ENCODE assay signal across 8 mouse cellular contexts in genomic region chr8:122524506-122524905, GRCm38 (mm10). TPM values are rescaled to one million over a fixed set of nuclear protein-coding genes. Genes with fewer than 3 reads are reported as not detected.
DNase-seq lines count a peak whose midpoint lies in the region; ATAC-seq and TF ChIP-seq lines count a peak whose summit lies in the region.

No protein-coding gene starts in this region.

- no peak for ATAC-seq in intestine, embryonic 14.5 days (replicated peaks; ENCODE audit: low FRiP score, low TSS enrichment, low read depth)
- ATAC-seq in intestine, postnatal 0 days: no peak
- no peak for ATAC-seq in heart, embryonic 15.5 days (replicated peaks; ENCODE audit: insufficient number of reproducible peaks, insufficient read depth, low FRiP score, low read depth)
- 0 out of 2 replicates have a peak, but pooled peaks have one; percentile 8 for ATAC-seq in liver, embryonic 15.5 days (ENCODE audit: insufficient read depth)

- H3K27ac ChIP-seq in intestine, embryonic 14.5 days (ENCODE audit: low read depth): peak overlapping the region; percentile 71
- H3K27ac ChIP-seq in intestine, postnatal 0 days (ENCODE audit: low read depth, low read length): no peak overlapping the region
- peak overlapping the region; percentile 97 for H3K27ac ChIP-seq in brown adipose tissue, adult 24 weeks (replicated peaks; ENCODE audit: low read depth, low read length)
- peak overlapping the region; percentile 86 for H3K27ac ChIP-seq in heart, embryonic 15.5 days
- peak overlapping the region; percentile 79 for H3K27ac ChIP-seq in liver, embryonic 15.5 days (replicated peaks)

- no peaks in the 10 kb centered on the region for H3K9me3 ChIP-seq in intestine, embryonic 14.5 days (ENCODE audit: control insufficient read depth, low read length)
- no peaks in the 10 kb centered on the region for H3K9me3 ChIP-seq in intestine, postnatal 0 days (ENCODE audit: control insufficient read depth)
- H3K9me3 ChIP-seq in heart, embryonic 15.5 days (replicated peaks): no peaks in the 10 kb centered on the region
- H3K9me3 ChIP-seq in liver, embryonic 15.5 days (replicated peaks): no peaks in the 10 kb centered on the region

- no peaks in the 10 kb centered on the region for H3K27me3 ChIP-seq in intestine, embryonic 14.5 days (replicated peaks; ENCODE audit: control insufficient read depth, insufficient read depth, low read length)
- H3K27me3 ChIP-seq in intestine, postnatal 0 days (replicated peaks; ENCODE audit: control insufficient read depth, insufficient read depth, low read length): no peaks in the 10 kb centered on the region
- H3K27me3 ChIP-seq in heart, embryonic 15.5 days: no peaks in the 10 kb centered on the region
- H3K27me3 ChIP-seq in liver, embryonic 15.5 days: no peaks in the 10 kb centered on the region

- no peak for TF ChIP-seq CTCF in intestine, postnatal 0 days (IDR thresholded peaks at IDR 0.05; ENCODE audit: low read depth)

- H3K4me3 ChIP-seq in intestine, embryonic 14.5 days (ENCODE audit: low read depth, low read length): no peak overlapping the region
- no peak overlapping the region for H3K4me3 ChIP-seq in intestine, postnatal 0 days (ENCODE audit: low read depth, low read length)
- H3K4me3 ChIP-seq in brown adipose tissue, adult 24 weeks (ENCODE audit: insufficient read depth, low read depth, low read length): peak overlapping the region; percentile 24
- no peak overlapping the region for H3K4me3 ChIP-seq in heart, embryonic 15.5 days
- H3K4me3 ChIP-seq in liver, embryonic 15.5 days (replicated peaks): 0 out of 2 replicates have a peak overlapping the region, but pooled peaks have one; percentile 17

- no peaks in the 10 kb centered on the region for H3K36me3 ChIP-seq in intestine, embryonic 14.5 days (ENCODE audit: control insufficient read depth, insufficient read depth, low read length)
- no peaks in the 10 kb centered on the region for H3K36me3 ChIP-seq in intestine, postnatal 0 days (ENCODE audit: control insufficient read depth, insufficient read depth)
- H3K36me3 ChIP-seq in heart, embryonic 15.5 days: no peaks in the 10 kb centered on the region
- H3K36me3 ChIP-seq in liver, embryonic 15.5 days (replicated peaks): peaks cover 38% of the 10 kb centered on the region

- no peak overlapping the region for H3K4me2 ChIP-seq in intestine, embryonic 14.5 days (ENCODE audit: low read length)
- no peak overlapping the region for H3K4me2 ChIP-seq in intestine, postnatal 0 days (replicated peaks; ENCODE audit: low read depth)
- no peak overlapping the region for H3K4me2 ChIP-seq in heart, embryonic 15.5 days
- peak overlapping the region; percentile 60 for H3K4me2 ChIP-seq in liver, embryonic 15.5 days

- DNase-seq in intestine, embryonic 14.5 days (ENCODE audit: low spot score): no peak
- no peak for DNase-seq in urinary bladder, postnatal 25 days (ENCODE audit: low spot score)
- DNase-seq in Muller cell, postnatal 12 days (ENCODE audit: inconsistent ontology term): no peak
- no peak for DNase-seq in right cerebral cortex, postnatal 4 days

- 74% methylated on average over 6 of the region's 6 CpGs for WGBS in intestine, embryonic 14.5 days
- 74% methylated on average over 6 of the region's 6 CpGs for WGBS in intestine, postnatal 0 days
- 59% methylated on average over 6 of the region's 6 CpGs for WGBS in heart, embryonic 15.5 days
- 83% methylated on average over 6 of the region's 6 CpGs for WGBS in liver, embryonic 15.5 days (ENCODE audit: insufficient replicate concordance)

- H3K9ac ChIP-seq in intestine, embryonic 14.5 days (ENCODE audit: low read length): no peak overlapping the region
- H3K9ac ChIP-seq in intestine, postnatal 0 days (ENCODE audit: low read depth, low read length): no peak overlapping the region
- peak overlapping the region; percentile 47 for H3K9ac ChIP-seq in heart, embryonic 15.5 days
- peak overlapping the region; percentile 17; the same call in 1 of the 2 replicates for H3K9ac ChIP-seq in liver, embryonic 15.5 days

- H3K4me1 ChIP-seq in intestine, embryonic 14.5 days (replicated peaks; ENCODE audit: control insufficient read depth, insufficient read depth, low read length): peaks cover 45% of the 10 kb centered on the region
- H3K4me1 ChIP-seq in intestine, postnatal 0 days (replicated peaks; ENCODE audit: control insufficient read depth, insufficient read depth, low read length): 0 out of 2 replicates have a peak, but pooled peaks cover 17% of the 10 kb centered on the region
- H3K4me1 ChIP-seq in brown adipose tissue, adult 24 weeks (ENCODE audit: control insufficient read depth, insufficient read depth, insufficient read length, low read length): peaks cover 60% of the 10 kb centered on the region
- peaks cover 68% of the 10 kb centered on the region for H3K4me1 ChIP-seq in heart, embryonic 15.5 days (replicated peaks)
- peaks cover 81% of the 10 kb centered on the region for H3K4me1 ChIP-seq in liver, embryonic 15.5 days (replicated peaks)

RNA-seq across cellular contexts. Expression of gene Piezo1, which starts 26.6 kb away (rescaled TPM):
- polyA plus RNA-seq in intestine, embryonic 14.5 days (2014; fragmentation: Nextera tagmentation; extraction: Ambion mirVana): 17.9 and 21.6 TPM in 2 replicates
- 4.4 and 7.3 TPM in 2 replicates for polyA plus RNA-seq in intestine, postnatal 0 days (2015; fragmentation: Nextera tagmentation; extraction: Ambion mirVana)
- polyA plus RNA-seq in brown adipose tissue, adult 24 weeks (2012; ENCODE audit: insufficient read depth, insufficient read length, missing spikeins): 14.7 and 20.4 TPM in 2 replicates
- polyA plus RNA-seq in heart, embryonic 15.5 days (2015; fragmentation: Nextera tagmentation; extraction: Ambion mirVana): 11.5 and 13.9 TPM in 2 replicates
- 12.4 and 17.4 TPM in 2 replicates for polyA plus RNA-seq in liver, embryonic 15.5 days (2015; fragmentation: Nextera tagmentation; extraction: Ambion mirVana)

RNA-seq across cellular contexts. Expression of gene Cdt1, which starts 43.3 kb away (rescaled TPM):
- 43.8 and 49.3 TPM in 2 replicates for polyA plus RNA-seq in intestine, embryonic 14.5 days (2014; fragmentation: Nextera tagmentation; extraction: Ambion mirVana)
- 13.3 and 14.0 TPM in 2 replicates for polyA plus RNA-seq in intestine, postnatal 0 days (2015; fragmentation: Nextera tagmentation; extraction: Ambion mirVana)
- 0.48 and 0.58 TPM in 2 replicates for polyA plus RNA-seq in brown adipose tissue, adult 24 weeks (2012; ENCODE audit: insufficient read depth, insufficient read length, missing spikeins)
- polyA plus RNA-seq in heart, embryonic 15.5 days (2015; fragmentation: Nextera tagmentation; extraction: Ambion mirVana): 24.5 and 28.4 TPM in 2 replicates
- 45.9 and 46.0 TPM in 2 replicates for polyA plus RNA-seq in liver, embryonic 15.5 days (2015; fragmentation: Nextera tagmentation; extraction: Ambion mirVana)

RNA-seq across cellular contexts. Expression of gene Ctu2, which starts 48.6 kb away (rescaled TPM):
- 53.8 and 55.0 TPM in 2 replicates for polyA plus RNA-seq in intestine, embryonic 14.5 days (2014; fragmentation: Nextera tagmentation; extraction: Ambion mirVana)
- polyA plus RNA-seq in intestine, postnatal 0 days (2015; fragmentation: Nextera tagmentation; extraction: Ambion mirVana): 22.4 and 26.4 TPM in 2 replicates
- 13.8 and 15.1 TPM in 2 replicates for polyA plus RNA-seq in brown adipose tissue, adult 24 weeks (2012; ENCODE audit: insufficient read depth, insufficient read length, missing spikeins)
- 23.0 and 25.6 TPM in 2 replicates for polyA plus RNA-seq in heart, embryonic 15.5 days (2015; fragmentation: Nextera tagmentation; extraction: Ambion mirVana)
- 12.4 and 13.1 TPM in 2 replicates for polyA plus RNA-seq in liver, embryonic 15.5 days (2015; fragmentation: Nextera tagmentation; extraction: Ambion mirVana)

RNA-seq across cellular contexts. Expression of gene Rnf166, which starts 48.6 kb away (rescaled TPM):
- 31.4 and 34.0 TPM in 2 replicates for polyA plus RNA-seq in intestine, embryonic 14.5 days (2014; fragmentation: Nextera tagmentation; extraction: Ambion mirVana)
- polyA plus RNA-seq in intestine, postnatal 0 days (2015; fragmentation: Nextera tagmentation; extraction: Ambion mirVana): 22.7 and 22.8 TPM in 2 replicates
- 19.0 and 28.7 TPM in 2 replicates for polyA plus RNA-seq in brown adipose tissue, adult 24 weeks (2012; ENCODE audit: insufficient read depth, insufficient read length, missing spikeins)
- polyA plus RNA-seq in heart, embryonic 15.5 days (2015; fragmentation: Nextera tagmentation; extraction: Ambion mirVana): 37.0 and 44.4 TPM in 2 replicates
- polyA plus RNA-seq in liver, embryonic 15.5 days (2015; fragmentation: Nextera tagmentation; extraction: Ambion mirVana): 11.5 and 15.1 TPM in 2 replicates

RNA-seq across cellular contexts. Expression of gene Aprt, which starts 52.2 kb away (rescaled TPM):
- polyA plus RNA-seq in intestine, embryonic 14.5 days (2014; fragmentation: Nextera tagmentation; extraction: Ambion mirVana): 580 and 583 TPM in 2 replicates
- 676 and 681 TPM in 2 replicates for polyA plus RNA-seq in intestine, postnatal 0 days (2015; fragmentation: Nextera tagmentation; extraction: Ambion mirVana)
- polyA plus RNA-seq in brown adipose tissue, adult 24 weeks (2012; ENCODE audit: insufficient read depth, insufficient read length, missing spikeins): 17.3 and 19.4 TPM in 2 replicates
- 163 and 208 TPM in 2 replicates for polyA plus RNA-seq in heart, embryonic 15.5 days (2015; fragmentation: Nextera tagmentation; extraction: Ambion mirVana)
- polyA plus RNA-seq in liver, embryonic 15.5 days (2015; fragmentation: Nextera tagmentation; extraction: Ambion mirVana): 187 and 214 TPM in 2 replicates

Comparison
In these comparisons a context has a peak if more than half of its experiments do, and no peak if none do; other contexts are left out.
1. H3K4me3 ChIP-seq: peak in brown adipose tissue, adult 24 weeks (single experiment) and liver, embryonic 15.5 days (single experiment); none in intestine, embryonic 14.5 days (single experiment), intestine, postnatal 0 days (single experiment) and heart, embryonic 15.5 days (single experiment).
2. H3K9ac ChIP-seq: peak in heart, embryonic 15.5 days (single experiment) and liver, embryonic 15.5 days (single experiment); none in intestine, embryonic 14.5 days (single experiment) and intestine, postnatal 0 days (single experiment).